Mouse (Mus musculus): ENCODE results near the gene Eif3a. TPM values are rescaled to one million over a fixed set of nuclear protein-coding genes. Genes with fewer than 3 reads are reported as not detected.

Eif3a gene
- polyA plus RNA-seq, 1 experiment: 68.7 TPM

GRCm38 (mm10) chr19:60811098-60812035, 20.9 kb upstream of the Eif3a start, which contains the start of gene Fam45a:
Gene Fam45a, plus strand, starts transcription at chr19:60811585.
- Histone ChIP-seq H3K79me2 (ENCODE audit: control insufficient read depth, insufficient read depth) (peaks cover 15% of the 10 kb centered on the region), H3K27me3 (ENCODE audit: control insufficient read depth, insufficient read depth, insufficient read length) (no peaks in the 10 kb centered on the region), H3K79me3 (ENCODE audit: low read depth) (peaks cover 6% of the 10 kb centered on the region), H3K36me3 (ENCODE audit: control insufficient read depth, insufficient read depth) (no peaks in the 10 kb centered on the region), H3ac (ENCODE audit: control insufficient read depth, insufficient read length, low read depth) (peak within 1 kb of the TSS; percentile 67), H3K4me3 (ENCODE audit: insufficient read depth, poor library complexity, severe bottlenecking) (peak within 1 kb of the TSS; percentile 56)
- peak; percentile 63 for TF ChIP-seq CTCF (IDR thresholded peaks at IDR 0.05; ENCODE audit: control insufficient read depth, insufficient read depth, insufficient read length)
- TF ChIP-seq MYOG (IDR thresholded peaks at IDR 0.05; ENCODE audit: control insufficient read depth, extremely low read depth, insufficient read length): no peak
- TF ChIP-seq MYOD1 (IDR thresholded peaks at IDR 0.05; ENCODE audit: control insufficient read depth, insufficient read length, low read depth): no peak
- no peak for TF ChIP-seq USF1 (IDR thresholded peaks at IDR 0.05; ENCODE audit: low read depth)
- peak; percentile 61 for TF ChIP-seq MAX (IDR thresholded peaks at IDR 0.05)

GRCm38 (mm10) chr19:60809927-60810326, 19.5 kb upstream of the Eif3a start:
- Histone ChIP-seq H3K27me3 (ENCODE audit: control insufficient read depth, insufficient read depth, insufficient read length) (no peaks in the 10 kb centered on the region), H3K36me3 (ENCODE audit: control insufficient read depth, insufficient read depth) (no peaks in the 10 kb centered on the region), H3K79me3 (ENCODE audit: low read depth) (peaks cover 6% of the 10 kb centered on the region), H3K4me3 (ENCODE audit: insufficient read depth, poor library complexity, severe bottlenecking) (no peak overlapping the region), H3ac (ENCODE audit: control insufficient read depth, insufficient read length, low read depth) (no peak overlapping the region), H3K79me2 (ENCODE audit: control insufficient read depth, insufficient read depth) (peaks cover 15% of the 10 kb centered on the region)
- TF ChIP-seq CEBPB (IDR thresholded peaks at IDR 0.05; ENCODE audit: low read depth): no peak
- TF ChIP-seq MAX (IDR thresholded peaks at IDR 0.05): no peak
- no peak for TF ChIP-seq FOSL1 (IDR thresholded peaks at IDR 0.05; ENCODE audit: insufficient read depth, low read length, poor library complexity, severe bottlenecking)
- TF ChIP-seq CTCF (IDR thresholded peaks at IDR 0.05; ENCODE audit: control insufficient read depth, insufficient read depth, insufficient read length): no peak
- no peak for TF ChIP-seq MYOG (IDR thresholded peaks at IDR 0.05; ENCODE audit: control insufficient read depth, extremely low read depth, insufficient read length)
- no peak for TF ChIP-seq MYOD1 (IDR thresholded peaks at IDR 0.05; ENCODE audit: control insufficient read depth, insufficient read length, low read depth)
- no peak for TF ChIP-seq USF1 (IDR thresholded peaks at IDR 0.05; ENCODE audit: low read depth)

- no peak overlapping the region for H3K4me3 ChIP-seq (ENCODE audit: insufficient read depth, poor library complexity, severe bottlenecking)
- no peak overlapping the region for H3ac ChIP-seq (ENCODE audit: control insufficient read depth, insufficient read length, low read depth)
- H3K36me3 ChIP-seq (ENCODE audit: control insufficient read depth, insufficient read depth): no peaks in the 10 kb centered on the region
- TF ChIP-seq MYOD1 (IDR thresholded peaks at IDR 0.05; ENCODE audit: control insufficient read depth, insufficient read length, low read depth): no peak
- no peak for TF ChIP-seq CTCF (IDR thresholded peaks at IDR 0.05; ENCODE audit: control insufficient read depth, insufficient read depth, insufficient read length)
- no peak for TF ChIP-seq FOSL1 (IDR thresholded peaks at IDR 0.05; ENCODE audit: insufficient read depth, low read length, poor library complexity, severe bottlenecking)
- no peak for TF ChIP-seq MAX (IDR thresholded peaks at IDR 0.05)
- TF ChIP-seq USF1 (IDR thresholded peaks at IDR 0.05; ENCODE audit: low read depth): no peak
- no peak for TF ChIP-seq MYOG (IDR thresholded peaks at IDR 0.05; ENCODE audit: control insufficient read depth, extremely low read depth, insufficient read length)
- TF ChIP-seq CEBPB (IDR thresholded peaks at IDR 0.05; ENCODE audit: low read depth): no peak
- peaks cover 4% of the 10 kb centered on the region for H3K27me3 ChIP-seq (ENCODE audit: control insufficient read depth, insufficient read depth, insufficient read length)
- H3K79me3 ChIP-seq (ENCODE audit: low read depth): no peaks in the 10 kb centered on the region
- no peaks in the 10 kb centered on the region for H3K79me2 ChIP-seq (ENCODE audit: control insufficient read depth, insufficient read depth)
Measured at GRCm38 (mm10) chr19:60804903-60805302, 14.4 kb upstream of the Eif3a start.

GRCm38 (mm10) chr19:60799867-60800569, 9.6 kb upstream of the Eif3a start:
- no peaks in the 10 kb centered on the region for H3K79me2 ChIP-seq (ENCODE audit: control insufficient read depth, insufficient read depth)
- H3K79me3 ChIP-seq (ENCODE audit: low read depth): no peaks in the 10 kb centered on the region
- no peak overlapping the region for H3K4me3 ChIP-seq (ENCODE audit: insufficient read depth, poor library complexity, severe bottlenecking)
- H3K36me3 ChIP-seq (ENCODE audit: control insufficient read depth, insufficient read depth): no peaks in the 10 kb centered on the region
- TF ChIP-seq USF1 (IDR thresholded peaks at IDR 0.05; ENCODE audit: low read depth): no peak
- no peak for TF ChIP-seq FOSL1 (IDR thresholded peaks at IDR 0.05; ENCODE audit: insufficient read depth, low read length, poor library complexity, severe bottlenecking)
- TF ChIP-seq MAX (IDR thresholded peaks at IDR 0.05): no peak
- no peak for TF ChIP-seq CTCF (IDR thresholded peaks at IDR 0.05; ENCODE audit: control insufficient read depth, insufficient read depth, insufficient read length)
- no peak for TF ChIP-seq MYOD1 (IDR thresholded peaks at IDR 0.05; ENCODE audit: control insufficient read depth, insufficient read length, low read depth)
- no peak for TF ChIP-seq CEBPB (IDR thresholded peaks at IDR 0.05; ENCODE audit: low read depth)
- no peak for TF ChIP-seq MYOG (IDR thresholded peaks at IDR 0.05; ENCODE audit: control insufficient read depth, extremely low read depth, insufficient read length)
- H3ac ChIP-seq (ENCODE audit: control insufficient read depth, insufficient read length, low read depth): no peak overlapping the region
- peaks cover 4% of the 10 kb centered on the region for H3K27me3 ChIP-seq (ENCODE audit: control insufficient read depth, insufficient read depth, insufficient read length)

- Histone ChIP-seq H3K79me3 (ENCODE audit: low read depth) (no peaks in the 10 kb centered on the region), H3K27me3 (ENCODE audit: control insufficient read depth, insufficient read depth, insufficient read length) (peaks cover under 1% of the 10 kb centered on the region), H3ac (ENCODE audit: control insufficient read depth, insufficient read length, low read depth) (no peak overlapping the region), H3K79me2 (ENCODE audit: control insufficient read depth, insufficient read depth) (no peaks in the 10 kb centered on the region), H3K4me3 (ENCODE audit: insufficient read depth, poor library complexity, severe bottlenecking) (no peak overlapping the region), H3K36me3 (ENCODE audit: control insufficient read depth, insufficient read depth) (no peaks in the 10 kb centered on the region)
- TF ChIP-seq MYOG (IDR thresholded peaks at IDR 0.05; ENCODE audit: control insufficient read depth, extremely low read depth, insufficient read length): no peak
- no peak for TF ChIP-seq USF1 (IDR thresholded peaks at IDR 0.05; ENCODE audit: low read depth)
- TF ChIP-seq CTCF (IDR thresholded peaks at IDR 0.05; ENCODE audit: control insufficient read depth, insufficient read depth, insufficient read length): no peak
- no peak for TF ChIP-seq FOSL1 (IDR thresholded peaks at IDR 0.05; ENCODE audit: insufficient read depth, low read length, poor library complexity, severe bottlenecking)
- TF ChIP-seq MAX (IDR thresholded peaks at IDR 0.05): no peak
- no peak for TF ChIP-seq CEBPB (IDR thresholded peaks at IDR 0.05; ENCODE audit: low read depth)
- TF ChIP-seq MYOD1 (IDR thresholded peaks at IDR 0.05; ENCODE audit: control insufficient read depth, insufficient read length, low read depth): no peak
Measured at GRCm38 (mm10) chr19:60797415-60797814, 7.0 kb upstream of the Eif3a start.
